Mouse (Mus musculus): Measurements from ENCODE around the gene Krtcap2.

DNA sequence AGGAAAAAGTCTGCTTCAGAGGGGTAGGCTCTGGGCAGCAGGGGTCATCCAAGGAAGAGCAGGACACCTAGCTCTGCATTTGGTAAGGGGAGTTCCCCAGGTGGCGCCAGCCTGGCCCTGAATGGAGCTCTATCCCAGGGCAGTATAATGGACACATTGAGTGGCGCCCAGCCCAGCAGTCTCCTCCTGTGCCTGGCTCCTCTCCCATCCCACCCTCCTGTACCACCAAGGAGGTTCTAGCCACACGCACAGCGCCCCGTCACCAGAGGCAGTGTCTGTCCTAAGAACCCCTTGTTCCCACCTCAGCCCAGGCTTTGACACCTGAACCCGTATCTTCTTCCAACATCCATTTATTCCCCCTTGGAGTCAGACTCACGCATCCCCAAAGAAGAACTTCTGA, 36.0 kb upstream of the Krtcap2 start:
- TF ChIP-seq CEBPB (IDR thresholded peaks at IDR 0.05; ENCODE audit: low read depth): no peak
- no peak for TF ChIP-seq CTCF (IDR thresholded peaks at IDR 0.05; ENCODE audit: control insufficient read depth, insufficient read depth, insufficient read length)
- TF ChIP-seq USF1 (IDR thresholded peaks at IDR 0.05; ENCODE audit: low read depth): no peak
- TF ChIP-seq MAX (IDR thresholded peaks at IDR 0.05): no peak
- TF ChIP-seq MYOD1 (IDR thresholded peaks at IDR 0.05; ENCODE audit: control insufficient read depth, insufficient read length, low read depth): no peak
